Mouse (Mus musculus) T-helper 1 cell (primary cell): ENCODE measurements around the gene Ugt1a1.

ENCODE experiments used
- in situ Hi-C: fragments of 300-600 bp; cut with MboI, MseI; formaldehyde crosslinking; loops from one replicate; pipeline ENCODE4 v1.15.1; 2025; ENCODE audit warnings: high pct_unique_total_duplicates

The Ugt1a1 gene

GRCm38 (mm10) chr1:88258361-88258760 is 46.6 kb downstream of the Ugt1a1 start:
- in situ Hi-C loops: no loop called here

- in situ Hi-C loops: no loop called here
Observed at GRCm38 (mm10) chr1:88258881-88259642, 47.3 kb downstream of the Ugt1a1 start.

GRCm38 (mm10) chr1:88259643-88260024 is 47.9 kb downstream of the Ugt1a1 start:
- in situ Hi-C loops: no loop called here

- in situ Hi-C loops: no loop called here
Observed at GRCm38 (mm10) chr1:88260114-88260513, 48.4 kb downstream of the Ugt1a1 start.

- in situ Hi-C loops: no loop called here
Observed at GRCm38 (mm10) chr1:88260604-88261377, 49.0 kb downstream of the Ugt1a1 start.

GRCm38 (mm10) chr1:88261706-88262105 is 49.9 kb downstream of the Ugt1a1 start:
- in situ Hi-C loops: no loop called here

GRCm38 (mm10) chr1:88262255-88262654 is 50.5 kb downstream of the Ugt1a1 start:
- in situ Hi-C loops: no loop called here

GRCm38 (mm10) chr1:88262961-88263360 is 51.2 kb downstream of the Ugt1a1 start:
- in situ Hi-C loops: no loop called here

GRCm38 (mm10) chr1:88263778-88264177 is 52.0 kb downstream of the Ugt1a1 start:
- in situ Hi-C loops: no loop called here

GRCm38 (mm10) chr1:88264237-88264868 is 52.6 kb downstream of the Ugt1a1 start:
- in situ Hi-C loops: no loop called here

GRCm38 (mm10) chr1:88264869-88265240 is 53.1 kb downstream of the Ugt1a1 start:
- in situ Hi-C loops: no loop called here

GRCm38 (mm10) chr1:88266123-88266522 is 54.4 kb downstream of the Ugt1a1 start:
- in situ Hi-C loops: no loop called here

GRCm38 (mm10) chr1:88267489-88267888 is 55.7 kb downstream of the Ugt1a1 start:
- in situ Hi-C loops: no loop called here

- in situ Hi-C loops: no loop called here
Observed at GRCm38 (mm10) chr1:88268070-88268469, 56.3 kb downstream of the Ugt1a1 start.
